Mouse (Mus musculus): ENCODE data around the gene Syne1. TPM values are rescaled to one million over a fixed set of nuclear protein-coding genes. Genes with fewer than 3 reads are reported as not detected.

Gene Syne1
- total RNA-seq, 2 experiments from 2014 or later = 63.2 to 70.1 TPM

Other genes with a start within 250 kb of the Syne1 start
- gene Myct1, start 42.3 kb upstream of the Syne1 start, total RNA-seq (2021) = 10 to 100 TPM; 13.3 to 19.5 TPM
- not detected for gene Vip, start 87.7 kb upstream of the Syne1 start, total RNA-seq (2021)

All from heart, postnatal 25 days (tissue).